Mouse (Mus musculus): Measurements from ENCODE around the gene P2rx7. TPM values are rescaled to one million over a fixed set of nuclear protein-coding genes. Genes with fewer than 3 reads are reported as not detected.
"Not testable (repeated sequence)": the region's sequence is repeated elsewhere in the genome, so short reads cannot be mapped to it uniquely, and the experiment has no call there.

P2rx7 gene
- polyA plus RNA-seq, 1 experiment from 2014 or later = 0.60 TPM

DNA sequence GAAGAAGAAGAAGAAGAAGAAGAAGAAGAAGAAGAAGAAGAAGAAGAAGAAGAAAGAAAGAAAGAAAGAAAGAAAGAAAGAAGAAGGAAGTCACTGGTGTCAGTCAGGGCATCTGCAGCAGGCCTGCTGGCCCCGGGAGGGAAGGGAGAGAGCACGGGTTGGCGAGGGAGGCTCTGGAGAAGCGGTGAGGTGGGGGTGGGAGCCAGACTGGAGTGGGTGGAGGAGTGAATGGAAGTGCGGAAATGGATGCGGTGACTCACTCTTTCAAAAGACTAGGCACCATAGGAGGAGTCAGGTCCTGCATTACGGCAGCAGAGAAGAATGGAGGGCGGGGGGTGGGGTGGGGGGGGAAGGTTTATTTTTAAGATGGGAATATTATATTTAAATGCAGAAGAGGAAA lies 5.6 kb downstream of the P2rx7 start:
- H3K4me1 ChIP-seq = peaks cover 23% of the 10 kb centered on the region
- H3K4me3 ChIP-seq = no peak overlapping the region
- H3K27ac ChIP-seq = no peak overlapping the region
- no peak for DNase-seq (ENCODE audit: extremely low spot score, low spot score)
- peaks cover 50% of the 10 kb centered on the region for H3K27me3 ChIP-seq (ENCODE audit: poor library complexity, severe bottlenecking)
- peaks cover 5% of the 10 kb centered on the region; the same call in 1 of the 2 replicates for H3K9me3 ChIP-seq
- H3K36me3 ChIP-seq (replicated peaks) = no peaks in the 10 kb centered on the region
- 80% methylated on average over 8 of the region's 8 CpGs for WGBS

DNA sequence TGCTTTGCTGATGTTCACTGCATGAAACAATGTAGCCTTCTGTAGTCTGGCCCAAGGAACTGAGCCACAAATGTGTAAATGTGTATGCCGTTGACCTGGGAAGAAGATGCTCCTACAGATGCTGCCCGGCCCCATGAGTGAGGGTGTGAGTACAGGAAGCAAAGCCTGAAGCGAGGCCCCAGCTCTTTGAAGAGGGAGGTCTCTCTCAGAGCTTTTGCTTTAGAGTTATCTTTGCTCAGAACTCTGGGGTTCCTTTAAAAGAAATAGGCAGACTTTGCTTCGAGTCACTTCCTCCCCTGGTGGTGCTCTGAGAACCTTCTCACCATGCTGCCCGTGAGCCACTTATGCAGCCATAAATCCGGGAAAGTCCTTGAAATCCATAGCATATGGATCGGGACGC lies 6.4 kb downstream of the P2rx7 start:
- Histone ChIP-seq H3K27ac (no peak overlapping the region), H3K27me3 (ENCODE audit: poor library complexity, severe bottlenecking) (peaks cover 54% of the 10 kb centered on the region), H3K36me3 (replicated peaks) (no peaks in the 10 kb centered on the region), H3K4me1 (peaks cover 31% of the 10 kb centered on the region), H3K9me3 (peaks cover 5% of the 10 kb centered on the region; the same call in 1 of the 2 replicates), H3K4me3 (no peak overlapping the region)
- no peak for DNase-seq (ENCODE audit: extremely low spot score, low spot score)
- 91% methylated on average over 8 of the region's 8 CpGs for WGBS

DNA sequence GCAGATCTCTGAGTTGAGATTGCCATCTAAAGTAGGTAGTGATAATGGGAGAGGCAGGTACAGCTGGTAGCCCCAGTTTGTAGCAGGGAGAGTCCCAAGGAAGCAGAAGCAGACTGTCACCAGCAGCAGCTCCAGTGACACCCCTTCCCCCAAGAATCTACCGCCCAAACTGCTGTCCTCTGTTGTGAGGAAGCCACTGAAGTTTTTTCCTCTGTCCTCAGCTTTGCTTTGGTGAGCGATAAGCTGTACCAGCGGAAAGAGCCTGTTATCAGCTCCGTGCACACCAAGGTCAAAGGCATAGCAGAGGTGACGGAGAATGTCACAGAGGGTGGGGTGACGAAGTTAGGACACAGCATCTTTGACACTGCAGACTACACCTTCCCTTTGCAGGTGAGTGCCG lies 8.8 kb downstream of the P2rx7 start:
- peaks cover 31% of the 10 kb centered on the region for H3K4me1 ChIP-seq
- H3K36me3 ChIP-seq (replicated peaks) = no peaks in the 10 kb centered on the region
- 0 out of 2 replicates have a peak overlapping the region, but pooled peaks have one; percentile 1 for H3K27ac ChIP-seq
- no peak for DNase-seq (ENCODE audit: extremely low spot score, low spot score)
- H3K9me3 ChIP-seq = peaks cover 5% of the 10 kb centered on the region; the same call in 1 of the 2 replicates
- H3K4me3 ChIP-seq = no peak overlapping the region
- 80% methylated on average over 7 of the region's 7 CpGs for WGBS
- H3K27me3 ChIP-seq (ENCODE audit: poor library complexity, severe bottlenecking) = peaks cover 70% of the 10 kb centered on the region

DNA sequence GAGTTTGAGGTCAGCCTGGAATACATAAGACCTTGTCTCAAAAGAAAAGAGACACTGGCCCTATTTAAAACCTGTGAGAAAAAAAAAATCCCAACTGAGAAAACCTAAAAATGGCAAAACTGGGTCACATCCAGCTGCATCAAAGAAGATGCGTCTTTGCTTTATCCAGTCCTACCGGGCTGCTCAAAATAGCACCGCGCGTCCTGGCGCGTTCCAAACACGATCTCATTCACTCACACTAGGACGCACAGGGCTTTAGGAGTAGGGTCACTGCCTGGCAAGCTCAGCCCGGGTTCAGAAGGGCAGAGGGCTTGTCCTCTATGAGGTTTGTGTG lies 9.4 kb downstream of the P2rx7 start:
- Histone ChIP-seq H3K36me3 (replicated peaks) (no peaks in the 10 kb centered on the region), H3K4me3 (0 out of 2 replicates have a peak overlapping the region, but pooled peaks have one; percentile 13), H3K9me3 (peaks cover 3% of the 10 kb centered on the region; the same call in 1 of the 2 replicates), H3K27me3 (ENCODE audit: poor library complexity, severe bottlenecking) (peaks cover 72% of the 10 kb centered on the region), H3K4me1 (peaks cover 31% of the 10 kb centered on the region), H3K27ac (peak overlapping the region; percentile 75)
- no peak for DNase-seq (ENCODE audit: extremely low spot score, low spot score)
- 60% methylated on average over 10 of the region's 10 CpGs for WGBS

DNA sequence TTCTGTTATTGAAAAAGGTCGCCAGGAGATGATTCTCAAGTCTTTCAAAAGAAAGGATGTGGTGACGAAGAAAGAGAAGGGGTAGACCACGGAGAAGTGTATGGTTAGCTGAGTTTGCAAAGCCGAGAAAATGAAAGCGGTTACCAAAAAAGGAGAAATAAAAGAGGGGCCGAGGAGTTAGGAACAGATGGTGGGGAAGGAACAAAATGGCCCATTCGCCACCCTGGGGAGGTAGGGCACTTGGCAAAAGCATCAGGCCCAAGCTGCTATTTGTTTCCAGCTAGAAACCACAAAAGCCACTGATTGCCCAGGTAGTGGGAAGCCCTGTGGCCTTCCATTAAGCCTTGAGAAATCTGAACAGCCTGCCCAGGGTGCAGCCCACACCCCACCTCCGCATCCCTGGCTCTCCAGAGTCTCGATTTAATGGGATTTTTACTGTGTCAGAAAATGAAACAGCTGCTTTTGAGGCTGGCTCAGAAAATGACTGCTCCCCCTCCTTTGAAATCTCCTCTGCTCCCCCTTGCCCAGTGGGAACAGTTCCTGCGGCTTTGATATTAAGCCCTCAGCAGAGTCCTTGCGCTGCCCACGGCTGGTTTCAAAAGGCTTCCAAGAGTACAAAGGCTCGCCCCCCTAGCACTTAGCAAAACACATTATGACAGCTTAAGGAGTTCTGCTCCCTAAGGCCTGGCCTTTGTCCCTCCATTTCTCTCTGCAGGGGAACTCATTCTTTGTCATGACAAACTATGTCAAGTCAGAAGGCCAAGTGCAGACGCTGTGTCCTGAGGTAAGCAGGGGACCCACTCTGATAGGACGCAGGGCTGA lies 9.9 kb downstream of the P2rx7 start:
- WGBS = 34% methylated on average over 15 of the region's 15 CpGs
- H3K9me3 ChIP-seq = no peaks in the 10 kb centered on the region; the same call in 1 of the 2 replicates
- peak overlapping the region; percentile 13; the same call in 1 of the 2 replicates for H3K4me3 ChIP-seq
- H3K27me3 ChIP-seq (ENCODE audit: poor library complexity, severe bottlenecking) = peaks cover 71% of the 10 kb centered on the region
- DNase-seq (ENCODE audit: extremely low spot score, low spot score) = peak; percentile 50
- no peaks in the 10 kb centered on the region for H3K36me3 ChIP-seq (replicated peaks)
- H3K4me1 ChIP-seq = peaks cover 31% of the 10 kb centered on the region
- peak overlapping the region; percentile 75 for H3K27ac ChIP-seq

DNA sequence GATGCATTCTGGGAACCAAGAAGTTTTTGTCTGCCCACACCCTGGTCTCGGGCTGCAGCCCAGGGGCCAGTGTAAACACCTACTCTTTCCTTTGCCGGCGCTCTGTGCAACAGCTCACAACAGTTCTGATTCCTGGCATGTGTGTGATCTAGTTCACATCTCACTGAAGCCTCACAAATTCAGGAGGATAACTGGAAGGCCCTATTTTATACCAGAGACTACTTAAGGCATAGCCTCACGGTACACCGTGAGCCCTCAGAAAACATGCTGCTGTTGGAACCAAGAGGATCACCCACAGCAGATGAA lies 10.5 kb downstream of the P2rx7 start:
- no peak for DNase-seq (ENCODE audit: extremely low spot score, low spot score)
- peak overlapping the region; percentile 13; the same call in 1 of the 2 replicates for H3K4me3 ChIP-seq
- H3K4me1 ChIP-seq = peaks cover 31% of the 10 kb centered on the region
- H3K27me3 ChIP-seq (ENCODE audit: poor library complexity, severe bottlenecking) = peaks cover 67% of the 10 kb centered on the region
- no peaks in the 10 kb centered on the region for H3K9me3 ChIP-seq
- peak overlapping the region; percentile 75 for H3K27ac ChIP-seq
- H3K36me3 ChIP-seq (replicated peaks) = no peaks in the 10 kb centered on the region
- 52% methylated on average over 5 of the region's 5 CpGs for WGBS

DNA sequence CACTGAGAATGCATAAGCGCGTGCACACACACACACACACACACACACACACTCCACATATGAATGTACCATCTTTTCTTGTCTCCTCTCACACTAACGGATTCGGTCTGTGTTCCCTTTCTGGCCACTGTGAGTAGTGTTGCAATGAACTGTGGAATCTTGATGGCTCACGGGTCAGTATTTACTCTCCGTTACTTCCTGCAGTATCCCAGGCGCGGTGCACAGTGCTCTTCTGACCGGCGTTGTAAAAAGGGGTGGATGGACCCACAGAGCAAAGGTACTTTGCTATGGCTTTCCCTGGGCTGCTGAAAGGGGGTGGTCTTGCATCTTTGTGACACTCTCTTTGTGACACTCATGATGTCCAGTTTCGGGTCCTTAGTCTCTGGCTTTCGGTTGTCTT lies 13.1 kb downstream of the P2rx7 start:
- Histone ChIP-seq H3K36me3 (replicated peaks) (no peaks in the 10 kb centered on the region), H3K27me3 (ENCODE audit: poor library complexity, severe bottlenecking) (peaks cover 42% of the 10 kb centered on the region), H3K4me3 (no peak overlapping the region), H3K9me3 (no peaks in the 10 kb centered on the region), H3K4me1 (peaks cover 31% of the 10 kb centered on the region), H3K27ac (no peak overlapping the region)
- DNase-seq (ENCODE audit: extremely low spot score, low spot score) = no peak
- WGBS = 94% methylated on average over 12 of the region's 12 CpGs

DNA sequence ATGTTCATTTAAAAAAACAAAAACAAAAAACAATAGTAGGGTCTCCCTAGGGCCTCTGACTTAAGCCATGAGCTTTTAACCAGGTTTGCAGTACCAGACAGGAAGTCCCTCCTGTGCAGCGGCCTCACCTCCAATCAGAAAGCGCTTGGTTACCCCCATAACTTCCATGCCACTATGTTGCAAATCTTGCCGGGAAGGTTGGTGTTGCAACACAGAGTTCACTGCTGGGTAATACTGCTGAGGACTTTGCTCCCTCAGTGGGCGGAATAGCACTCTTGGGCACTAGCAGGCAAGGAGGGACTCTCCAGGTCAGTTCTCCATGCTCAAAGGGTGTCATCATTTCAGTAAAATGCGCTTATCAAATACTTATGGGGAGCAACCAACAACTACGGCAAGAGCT lies 18.8 kb downstream of the P2rx7 start:
- no peak for DNase-seq (ENCODE audit: extremely low spot score, low spot score)
- no peaks in the 10 kb centered on the region for H3K9me3 ChIP-seq
- no peak overlapping the region for H3K27ac ChIP-seq
- H3K36me3 ChIP-seq (replicated peaks) = no peaks in the 10 kb centered on the region
- H3K27me3 ChIP-seq (ENCODE audit: poor library complexity, severe bottlenecking) = peaks cover 2% of the 10 kb centered on the region; the same call in 1 of the 2 replicates
- H3K4me3 ChIP-seq = no peak overlapping the region
- no peaks in the 10 kb centered on the region; the same call in 1 of the 2 replicates for H3K4me1 ChIP-seq
- 94% methylated on average over 6 of the region's 6 CpGs for WGBS

DNA sequence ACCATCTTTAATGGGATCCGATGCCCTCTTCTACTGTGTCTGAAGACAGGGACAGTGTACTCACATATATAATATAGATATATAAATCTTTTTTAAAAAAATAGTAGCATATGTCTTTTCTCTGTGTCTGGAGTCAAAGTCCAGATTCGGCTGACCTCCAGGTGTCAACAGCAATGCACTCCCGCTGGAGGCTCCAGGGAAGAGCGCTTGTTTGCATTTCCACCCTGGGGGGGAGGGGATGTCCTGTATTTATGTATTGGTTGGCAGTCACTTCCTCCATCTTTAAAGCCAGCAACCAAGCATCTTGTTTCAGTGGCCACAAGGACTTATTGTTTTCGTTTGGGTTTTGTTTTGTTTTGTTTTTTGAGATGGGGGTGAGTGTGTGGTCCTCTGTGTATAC lies 21.3 kb downstream of the P2rx7 start:
- no peak for DNase-seq (ENCODE audit: extremely low spot score, low spot score)
- WGBS = 76% methylated on average over 5 of the region's 5 CpGs
- H3K9me3 ChIP-seq = no peaks in the 10 kb centered on the region
- no peaks in the 10 kb centered on the region for H3K36me3 ChIP-seq (replicated peaks)
- no peaks in the 10 kb centered on the region for H3K27me3 ChIP-seq (ENCODE audit: poor library complexity, severe bottlenecking)
- H3K4me1 ChIP-seq = peaks cover 10% of the 10 kb centered on the region
- no peak overlapping the region for H3K27ac ChIP-seq
- no peak overlapping the region for H3K4me3 ChIP-seq

DNA sequence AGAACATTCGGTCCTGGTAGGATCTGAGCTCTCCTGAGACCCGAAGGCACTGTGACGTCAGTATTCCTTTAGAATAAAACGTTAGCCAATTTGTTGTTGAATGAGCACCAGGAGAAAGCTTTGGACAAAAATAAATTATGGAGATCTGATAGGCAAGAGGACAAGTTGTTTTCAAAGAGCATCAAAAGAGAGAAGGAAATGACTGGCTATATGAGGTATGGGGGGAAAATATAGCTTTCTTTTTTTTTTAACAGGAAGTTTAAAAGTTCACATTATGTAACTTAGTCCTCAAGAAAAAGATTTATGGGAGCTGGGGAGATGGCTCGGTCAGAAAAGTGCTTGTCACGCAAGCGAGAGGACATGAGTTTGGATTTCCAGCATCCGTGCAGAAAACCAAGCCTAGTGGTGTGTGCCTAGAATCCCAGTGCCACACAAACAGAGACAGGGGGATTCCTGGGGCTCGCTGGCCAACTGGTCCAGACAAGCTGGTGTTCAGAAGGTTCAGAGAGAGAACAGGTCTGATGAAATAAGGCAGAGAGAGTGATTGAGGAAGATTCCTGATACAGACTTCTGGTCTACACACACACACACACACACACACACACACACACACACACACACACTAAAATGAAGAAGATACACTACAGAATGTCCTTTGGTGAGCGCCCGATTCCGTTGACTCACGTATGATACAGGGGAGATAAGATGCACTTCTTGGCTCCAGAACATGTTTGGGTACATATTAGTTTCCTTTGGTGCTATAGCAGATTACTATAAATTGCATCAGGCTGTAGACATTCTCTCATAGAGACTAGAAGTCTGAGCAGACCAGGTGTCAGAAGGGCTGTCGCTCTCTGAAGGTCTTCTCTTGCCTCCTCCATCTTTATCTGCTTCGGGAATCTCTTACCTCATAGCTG lies 25.5 kb downstream of the P2rx7 start:
- Histone ChIP-seq H3K4me1 (peaks cover 10% of the 10 kb centered on the region), H3K9me3 (no peaks in the 10 kb centered on the region), H3K27ac (no peak overlapping the region), H3K27me3 (ENCODE audit: poor library complexity, severe bottlenecking) (no peaks in the 10 kb centered on the region), H3K4me3 (no peak overlapping the region), H3K36me3 (replicated peaks) (no peaks in the 10 kb centered on the region)
- DNase-seq (ENCODE audit: extremely low spot score, low spot score) = no peak
- WGBS = 89% methylated on average over 15 of the region's 15 CpGs

DNA sequence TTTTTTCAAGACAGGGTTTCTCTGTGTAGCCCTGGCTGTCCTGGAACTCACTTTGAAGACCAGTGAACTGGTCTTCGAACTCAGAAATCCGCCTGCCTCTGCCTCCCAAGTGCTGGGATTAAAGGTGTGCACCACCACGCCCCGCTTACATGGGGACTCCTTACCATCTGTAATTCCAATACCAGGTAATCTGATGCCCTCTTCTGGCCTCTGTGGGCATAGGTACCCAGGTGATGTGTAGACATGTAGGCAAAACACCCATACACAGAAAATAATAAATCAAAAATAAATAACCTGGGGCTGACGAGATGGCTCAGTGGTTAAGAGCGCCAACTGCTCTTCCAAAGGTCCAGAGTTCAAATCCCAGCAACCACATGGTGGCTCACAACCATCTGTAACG lies 27.9 kb downstream of the P2rx7 start:
- not testable (repeated sequence) for H3K4me3 ChIP-seq
- WGBS = 79% methylated on average over 7 of the region's 7 CpGs

DNA sequence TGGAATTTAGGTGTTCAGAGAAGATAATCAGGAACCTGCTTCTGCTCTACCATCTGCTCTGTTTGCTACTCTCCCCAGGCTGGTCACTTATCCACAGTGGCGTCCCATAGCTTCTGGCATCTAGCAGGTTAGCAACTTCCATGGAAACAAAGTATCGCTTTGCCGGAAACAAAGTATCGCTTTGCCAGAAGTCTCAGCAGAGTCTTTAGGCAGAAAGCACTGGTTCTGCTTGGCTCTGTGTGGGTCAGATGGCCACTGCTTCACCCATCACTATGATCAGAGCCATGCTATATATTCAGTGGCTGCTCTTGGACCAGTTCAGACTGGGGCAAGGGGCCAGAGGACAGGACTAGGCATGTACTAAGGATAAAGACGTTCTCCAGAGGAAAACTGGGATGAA lies 28.6 kb downstream of the P2rx7 start:
- H3K9me3 ChIP-seq = no peaks in the 10 kb centered on the region
- no peaks in the 10 kb centered on the region for H3K27me3 ChIP-seq (ENCODE audit: poor library complexity, severe bottlenecking)
- WGBS = 89% methylated on average over 5 of the region's 5 CpGs
- H3K4me1 ChIP-seq = peaks cover 10% of the 10 kb centered on the region
- no peaks in the 10 kb centered on the region for H3K36me3 ChIP-seq (replicated peaks)
- DNase-seq (ENCODE audit: extremely low spot score, low spot score) = no peak
- no peak overlapping the region for H3K4me3 ChIP-seq
- H3K27ac ChIP-seq = no peak overlapping the region

More for the DNA sequence above, 27.9 kb downstream of the P2rx7 start:
- not testable (repeated sequence) for H3K36me3 ChIP-seq (replicated peaks); DNase-seq (ENCODE audit: extremely low spot score, low spot score); H3K4me1 ChIP-seq; H3K27me3 ChIP-seq (ENCODE audit: poor library complexity, severe bottlenecking); H3K9me3 ChIP-seq; H3K27ac ChIP-seq

DNA sequence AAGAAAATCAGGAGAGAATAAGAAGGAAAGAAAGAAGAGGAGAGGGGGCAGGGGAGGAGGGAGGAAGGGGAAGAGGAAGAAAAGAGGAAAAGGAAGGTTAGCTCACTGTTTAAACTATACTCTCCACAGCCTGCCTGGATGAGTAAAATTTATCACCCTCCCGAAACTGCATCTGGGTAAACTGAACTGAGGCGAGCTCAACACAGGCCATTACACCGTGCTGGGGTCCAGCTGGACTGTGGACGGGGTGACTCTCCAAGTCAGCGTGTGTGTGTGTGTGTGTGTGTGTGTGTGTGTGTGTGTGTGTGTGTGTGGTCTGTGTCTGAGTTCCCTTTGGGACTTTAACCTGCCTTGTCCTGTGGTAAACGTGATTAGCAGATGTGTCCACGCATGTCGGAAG lies 32.3 kb downstream of the P2rx7 start:
- 85% methylated on average over 8 of the region's 8 CpGs for WGBS
- H3K36me3 ChIP-seq (replicated peaks) = no peaks in the 10 kb centered on the region
- no peaks in the 10 kb centered on the region for H3K27me3 ChIP-seq (ENCODE audit: poor library complexity, severe bottlenecking)
- H3K9me3 ChIP-seq = no peaks in the 10 kb centered on the region
- H3K4me3 ChIP-seq = no peak overlapping the region
- H3K27ac ChIP-seq = no peak overlapping the region
- H3K4me1 ChIP-seq = no peaks in the 10 kb centered on the region
- DNase-seq (ENCODE audit: extremely low spot score, low spot score) = no peak
